Mouse (Mus musculus) 416B (cell line): Measurements from ENCODE around the gene Timm23.
"Not testable (repeated sequence)": the region's sequence is repeated elsewhere in the genome, so short reads cannot be mapped to it uniquely, and the experiment has no call there.

Experiments used
- DNase-seq: peaks from one replicate; pipeline ENCODE4 v3.0.0; 2011; ENCODE audit warnings: low read depth

Timm23 gene

DNA sequence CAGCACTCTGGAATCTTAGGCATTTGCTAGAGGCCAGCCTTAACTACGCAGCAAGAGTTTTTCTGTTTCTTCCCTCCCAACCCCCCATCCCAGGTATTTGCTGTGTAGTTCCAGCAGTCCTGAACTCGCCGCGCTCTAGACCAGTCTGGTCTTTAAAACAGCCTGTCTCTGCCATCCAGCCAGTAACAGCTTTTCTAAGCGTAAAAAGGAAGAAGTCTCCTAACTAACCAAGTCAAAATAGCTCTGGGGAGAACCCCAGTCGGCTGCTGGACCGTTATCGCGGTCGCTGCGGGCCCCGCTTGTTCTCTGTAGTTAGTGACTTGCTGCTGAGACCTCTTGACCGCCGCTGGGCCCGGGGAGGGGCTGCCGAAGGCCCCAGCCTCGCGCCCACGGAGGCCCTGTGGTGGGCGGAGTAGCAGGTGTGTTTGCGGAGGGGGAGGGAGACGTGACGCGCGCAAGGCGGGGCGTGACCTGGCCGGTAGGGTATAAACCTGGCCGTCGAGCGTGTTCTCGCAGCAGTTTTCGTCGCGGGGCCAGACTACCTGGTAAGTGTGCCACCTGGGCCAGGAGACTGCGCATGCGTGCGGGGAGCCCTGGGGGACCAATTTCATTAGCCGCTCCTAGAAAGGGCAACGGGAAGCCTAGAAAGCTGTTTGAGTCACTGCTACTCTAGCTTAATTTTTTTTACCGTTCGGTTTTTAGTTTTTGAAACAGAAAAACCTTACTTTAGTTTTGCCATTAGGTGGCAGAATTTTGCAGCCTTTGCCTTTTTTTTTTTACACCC lies 36.2 kb downstream of the Timm23 start:
- DNase-seq: peak; percentile 96

DNA sequence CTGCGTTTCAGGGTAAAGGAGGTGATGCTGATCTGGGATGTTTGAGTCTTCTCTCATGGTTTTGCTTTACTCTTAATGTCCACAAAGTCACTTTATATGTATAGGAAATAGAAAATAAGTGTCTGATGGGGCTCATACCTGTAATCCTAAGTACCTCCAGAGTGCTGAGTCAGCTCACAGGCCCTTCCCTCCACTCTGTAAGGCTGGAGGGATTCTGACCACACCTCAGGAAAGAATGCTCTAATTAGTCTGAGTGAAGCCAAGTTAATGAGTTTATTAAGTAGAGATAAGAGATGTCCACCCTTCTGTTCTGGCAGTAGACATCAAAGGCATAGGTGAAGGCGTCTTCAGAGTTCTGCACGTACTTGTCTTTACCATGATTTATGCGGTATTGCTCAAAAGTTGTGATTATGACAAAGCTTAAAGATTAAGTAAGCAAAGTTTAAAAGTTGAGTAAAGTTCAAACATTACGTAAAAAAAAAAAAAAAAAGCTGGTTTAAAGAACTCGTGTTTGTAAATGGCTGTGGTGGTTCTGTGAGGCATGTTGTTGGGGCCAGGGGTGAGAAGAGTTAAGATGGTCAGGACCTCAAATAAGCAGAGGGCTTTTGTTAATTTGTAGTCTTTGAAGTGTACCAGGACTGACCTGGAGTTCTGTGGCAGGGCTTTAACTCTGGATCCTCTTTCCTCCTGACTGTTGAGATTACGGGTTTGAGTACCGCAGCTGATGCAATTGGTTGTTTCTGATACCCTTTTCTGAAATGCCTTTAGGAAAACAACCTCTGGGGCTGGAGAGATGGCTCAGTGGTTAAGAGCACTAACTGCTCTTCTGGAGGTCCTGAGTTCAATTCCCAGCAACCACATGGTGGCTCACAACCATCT lies 37.3 kb downstream of the Timm23 start:
- DNase-seq: peak; percentile 51

DNA sequence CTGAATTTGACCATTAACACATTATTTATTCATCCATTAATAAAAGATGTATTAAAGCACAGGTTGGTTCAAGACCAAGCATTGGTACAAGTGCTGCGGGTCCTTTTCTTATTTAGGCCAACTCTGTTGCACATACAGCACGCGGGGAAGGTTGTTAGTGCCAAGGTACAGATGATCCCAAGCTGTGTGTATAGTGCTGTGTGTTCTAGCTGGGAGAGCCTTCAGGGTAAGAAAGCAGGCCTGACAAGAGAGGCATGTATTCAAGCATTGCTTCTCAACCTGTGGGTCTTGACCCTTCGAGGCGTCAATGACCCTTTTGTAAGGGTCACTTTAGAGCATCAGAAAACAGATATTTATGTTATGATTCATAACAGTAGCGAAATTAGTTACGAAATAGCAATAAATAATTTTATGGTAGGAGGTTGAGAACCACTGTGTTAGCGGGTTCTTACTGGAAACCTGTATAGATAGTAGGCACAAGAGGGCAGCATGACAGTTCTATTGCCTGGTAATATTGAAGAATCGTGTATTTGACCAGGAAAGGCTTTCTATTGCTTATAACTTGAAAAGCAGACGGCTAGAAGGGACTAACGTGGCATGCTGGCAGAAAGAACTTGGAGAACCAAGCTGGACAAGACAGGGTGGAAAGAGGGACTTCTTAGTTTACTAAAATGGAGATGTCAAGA lies 38.4 kb downstream of the Timm23 start:
- DNase-seq: peak; percentile 50

DNA sequence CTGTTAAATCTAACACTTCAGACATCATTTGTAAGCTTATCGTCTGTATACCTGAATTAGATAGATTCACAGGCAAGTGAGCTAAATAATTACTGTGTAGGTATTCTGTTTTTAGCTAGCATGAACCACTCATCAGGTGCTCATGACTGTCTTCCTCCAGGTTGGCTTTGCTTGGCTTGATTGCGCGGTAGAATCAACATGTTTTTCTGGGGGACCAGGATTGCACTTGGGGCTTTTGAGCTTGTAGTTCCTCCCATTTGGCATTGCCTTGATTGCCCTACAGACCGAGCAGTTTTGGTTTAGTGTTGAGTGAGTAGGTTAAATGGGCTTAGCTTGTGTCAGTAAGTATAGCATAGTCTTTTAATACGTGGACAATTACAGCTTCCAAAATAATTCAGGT lies 39.5 kb downstream of the Timm23 start:
- DNase-seq: no peak

DNA sequence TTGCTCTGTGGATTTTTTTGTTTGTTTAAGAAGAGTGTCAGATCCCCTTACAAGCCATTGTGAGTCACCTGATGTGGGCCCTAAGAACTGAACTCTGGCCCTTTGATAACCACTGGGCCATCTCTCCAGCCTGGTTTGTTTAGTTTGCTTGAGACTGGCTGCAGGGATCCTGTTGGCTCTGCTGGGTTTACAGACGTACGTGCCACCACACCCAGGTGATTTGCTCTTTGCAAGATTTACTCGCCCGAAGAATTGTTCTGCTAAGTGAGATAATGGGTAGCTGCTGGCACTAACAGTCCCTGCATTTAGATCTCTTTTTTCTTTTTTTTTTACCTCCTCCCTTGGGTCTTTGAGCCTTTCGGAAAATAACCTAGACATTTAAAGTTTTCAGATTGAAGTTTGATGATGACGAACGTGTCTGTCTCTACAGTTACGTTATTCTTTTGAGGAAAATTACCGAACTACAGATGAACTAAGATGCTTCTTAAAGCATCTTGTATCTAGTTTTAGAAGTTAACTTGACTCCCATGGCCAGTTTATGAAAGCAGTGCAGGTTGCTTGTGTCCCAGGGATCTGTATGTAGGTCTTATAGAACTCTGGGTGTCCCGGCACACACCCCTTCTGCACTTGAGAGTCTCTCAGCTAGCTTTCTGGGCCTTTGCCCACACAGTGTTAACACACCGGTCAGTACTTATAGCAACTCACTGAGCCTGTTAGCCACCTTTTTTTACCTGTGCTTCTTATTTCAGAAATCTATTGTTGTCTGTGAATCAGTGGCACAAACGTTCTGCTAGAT lies 40.4 kb downstream of the Timm23 start:
- no peak for DNase-seq

DNA sequence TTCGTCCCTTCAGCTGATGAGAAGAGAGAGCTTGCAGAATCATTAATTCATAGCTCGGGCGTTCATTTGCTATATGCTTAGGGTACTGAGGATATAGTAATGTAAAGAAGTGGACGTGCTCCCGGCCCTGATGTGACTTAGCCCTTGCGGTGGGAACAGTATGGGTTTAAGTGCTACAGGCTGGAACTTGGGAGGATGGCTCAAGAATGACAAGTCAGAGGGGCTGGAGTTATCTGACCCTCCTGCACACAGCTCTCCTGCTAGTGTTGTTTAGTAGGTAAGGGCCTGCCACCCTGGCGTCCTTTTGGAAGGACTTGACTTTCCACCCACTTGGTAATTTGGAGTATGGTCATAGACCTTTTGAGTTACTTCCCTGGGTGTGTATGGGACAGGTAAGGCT lies 41.1 kb downstream of the Timm23 start:
- DNase-seq: peak; percentile 39

DNA sequence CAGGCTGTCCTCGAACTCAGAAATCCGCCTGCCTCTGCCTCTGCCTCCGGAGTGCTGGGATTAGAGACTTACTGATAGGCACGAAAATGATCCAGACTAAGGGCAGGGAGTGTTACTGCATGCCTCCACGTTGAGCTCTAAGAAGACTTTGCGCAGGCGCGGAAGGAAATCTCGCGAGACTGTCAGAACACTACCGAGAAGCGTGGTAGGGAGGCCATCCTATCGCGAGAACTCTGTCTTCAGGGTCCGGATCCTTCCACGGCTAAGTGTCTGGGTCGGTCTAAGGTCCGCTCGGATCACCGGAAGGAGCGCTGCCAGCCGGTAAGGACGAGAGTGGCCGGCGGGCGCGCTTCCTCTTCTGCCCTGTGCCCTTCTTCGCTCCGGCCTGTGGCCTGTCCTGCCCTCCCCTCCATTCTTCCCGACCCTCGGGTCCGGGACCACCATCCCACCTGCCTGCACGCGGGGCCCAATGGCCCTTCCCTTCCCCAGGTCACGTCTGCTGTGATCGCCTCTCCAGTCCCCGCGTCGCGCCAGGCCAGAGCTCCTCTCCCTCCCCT lies 41.9 kb downstream of the Timm23 start, which contains the start of gene Ncoa4:
TSS of gene Ncoa4 (plus strand) at position 176 of the 557 bp plus-strand sequence.
- DNase-seq: peak; percentile 99

DNA sequence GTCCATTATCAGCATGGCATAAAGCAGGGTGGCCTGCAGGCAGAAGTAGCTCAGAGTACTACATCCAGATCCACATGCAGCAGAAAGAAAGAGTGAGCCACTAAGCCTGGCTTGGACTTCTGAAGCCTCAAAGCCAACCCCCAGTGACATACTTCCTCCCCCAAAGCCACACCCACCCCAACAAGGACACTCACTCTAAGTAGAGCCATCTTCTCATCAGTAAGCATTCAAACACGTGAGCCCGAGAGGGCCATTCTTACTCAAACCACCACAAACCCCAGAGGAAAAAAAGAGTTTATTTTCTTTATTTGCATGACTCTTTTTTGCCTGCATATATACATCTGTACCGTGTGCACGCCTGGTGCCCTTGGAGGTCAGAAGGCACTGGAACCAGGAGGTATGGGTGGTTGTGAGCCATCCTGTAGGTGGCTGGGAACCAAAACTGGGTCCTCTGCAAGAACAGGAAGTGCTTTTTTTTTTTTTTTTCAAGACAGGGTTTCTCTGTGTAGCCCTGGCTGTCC lies 42.5 kb downstream of the Timm23 start:
- DNase-seq: peak; percentile 92

DNA sequence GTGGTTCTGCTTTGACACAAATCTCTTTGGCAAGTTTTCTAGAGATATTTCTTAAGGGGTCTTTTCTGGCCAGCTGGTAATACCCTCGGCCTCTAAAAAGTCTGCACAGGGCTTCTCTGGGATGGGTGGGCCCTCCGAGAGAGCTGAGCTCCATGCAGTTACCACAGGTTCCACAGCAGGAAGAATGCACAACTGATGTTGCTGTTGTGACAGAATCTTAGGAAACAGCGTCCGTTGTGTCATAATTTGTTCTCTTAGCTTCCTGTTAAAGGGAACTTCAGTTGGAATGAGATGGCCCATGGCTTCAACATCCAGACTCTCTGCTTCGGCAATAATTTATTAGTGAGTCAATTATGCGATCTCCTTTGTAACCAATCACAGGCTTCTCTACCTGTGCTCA lies 46.9 kb downstream of the Timm23 start:
- DNase-seq: peak; percentile 64

DNA sequence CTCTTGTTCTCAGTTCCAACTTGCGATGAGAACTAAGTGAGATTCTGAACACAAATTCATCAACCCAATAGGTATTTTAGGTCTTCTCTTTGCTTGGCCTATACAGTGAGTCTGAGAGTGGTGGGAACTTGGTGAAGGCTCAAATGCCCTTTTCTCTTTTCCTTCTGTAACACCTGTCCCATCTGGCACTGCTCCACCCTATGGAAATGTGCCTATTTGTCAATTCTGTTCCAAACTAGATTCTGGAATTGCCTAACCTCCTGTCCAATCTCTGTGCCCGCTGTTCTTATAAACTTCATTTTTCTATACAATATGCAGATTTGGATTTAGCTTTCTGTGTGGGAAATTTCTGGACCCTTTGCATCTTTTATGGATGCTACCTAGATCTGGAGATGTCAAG lies 48.5 kb downstream of the Timm23 start:
- no peak for DNase-seq

DNA sequence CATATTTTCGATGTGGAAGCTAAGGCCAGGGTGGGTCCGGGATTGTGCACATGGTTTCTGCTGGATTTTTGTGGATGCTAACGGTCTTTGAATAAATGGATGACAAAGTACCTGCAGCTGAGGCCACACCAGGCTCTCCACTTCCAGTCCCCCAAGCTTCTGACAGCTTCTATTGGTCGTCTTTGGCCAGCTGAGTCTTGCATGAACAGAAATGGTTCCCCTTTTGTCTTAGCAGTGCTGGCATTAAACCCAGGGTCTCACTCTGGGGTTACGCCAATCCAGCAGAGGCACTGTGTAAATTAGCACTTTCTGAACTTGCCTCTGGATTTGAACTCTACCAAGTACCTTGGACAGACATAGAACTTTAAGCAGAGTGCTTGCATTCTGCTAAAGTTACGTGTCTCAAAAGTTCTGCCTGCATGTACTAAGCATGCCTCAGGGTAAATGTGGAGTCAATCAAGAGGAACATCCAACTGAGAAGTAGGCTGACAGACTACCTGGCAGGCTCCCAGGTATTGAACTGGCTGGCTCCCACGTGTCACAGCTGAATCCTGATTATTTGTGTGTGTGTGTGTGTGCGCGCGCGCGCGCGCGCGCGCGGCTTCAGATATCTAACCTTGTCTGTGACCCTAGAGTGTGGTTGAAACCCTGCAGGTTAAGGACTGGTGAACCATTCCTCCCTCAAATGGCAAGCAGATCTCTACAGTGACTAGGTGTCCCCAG lies 49.3 kb downstream of the Timm23 start:
- no peak for DNase-seq

DNA sequence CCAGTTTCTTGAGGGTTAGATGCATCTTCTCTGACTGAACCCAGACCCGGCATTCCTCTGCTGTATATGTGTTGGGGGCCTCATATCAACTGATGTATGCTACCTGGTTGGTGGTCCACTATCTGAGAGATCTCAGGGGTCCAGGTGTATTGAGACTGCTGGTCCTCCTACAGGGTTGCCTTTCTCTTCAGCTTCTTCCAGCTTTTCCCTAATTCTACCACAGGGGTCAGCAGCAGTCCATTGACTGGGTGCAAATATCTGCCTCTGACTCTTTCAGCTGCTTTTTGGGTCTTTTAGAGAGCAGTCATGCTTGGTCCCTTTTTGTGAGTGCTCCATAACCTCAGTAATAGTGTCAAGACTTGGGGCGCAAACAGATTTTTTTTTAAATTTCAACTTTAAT lies 50.8 kb downstream of the Timm23 start:
- DNase-seq: no peak

DNA sequence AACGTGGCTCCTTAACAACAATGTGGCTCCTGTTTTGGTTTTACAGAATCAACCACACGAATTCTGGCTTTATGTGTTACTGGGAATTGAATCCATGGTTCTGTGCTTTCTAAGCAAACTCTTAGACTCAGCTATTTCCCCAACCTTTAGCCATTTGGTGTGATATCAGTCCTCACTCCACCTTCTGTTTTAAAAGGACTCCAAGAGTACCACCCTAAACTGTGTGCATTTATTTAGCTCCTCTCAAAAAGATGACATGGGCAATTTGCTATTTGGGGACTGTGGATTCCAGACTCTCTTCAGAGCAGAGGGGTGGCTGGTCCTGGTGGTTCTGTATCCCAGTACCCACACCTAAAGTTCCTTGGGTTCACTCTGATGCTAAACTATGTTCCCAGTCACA lies 55.1 kb downstream of the Timm23 start:
- no peak for DNase-seq

DNA sequence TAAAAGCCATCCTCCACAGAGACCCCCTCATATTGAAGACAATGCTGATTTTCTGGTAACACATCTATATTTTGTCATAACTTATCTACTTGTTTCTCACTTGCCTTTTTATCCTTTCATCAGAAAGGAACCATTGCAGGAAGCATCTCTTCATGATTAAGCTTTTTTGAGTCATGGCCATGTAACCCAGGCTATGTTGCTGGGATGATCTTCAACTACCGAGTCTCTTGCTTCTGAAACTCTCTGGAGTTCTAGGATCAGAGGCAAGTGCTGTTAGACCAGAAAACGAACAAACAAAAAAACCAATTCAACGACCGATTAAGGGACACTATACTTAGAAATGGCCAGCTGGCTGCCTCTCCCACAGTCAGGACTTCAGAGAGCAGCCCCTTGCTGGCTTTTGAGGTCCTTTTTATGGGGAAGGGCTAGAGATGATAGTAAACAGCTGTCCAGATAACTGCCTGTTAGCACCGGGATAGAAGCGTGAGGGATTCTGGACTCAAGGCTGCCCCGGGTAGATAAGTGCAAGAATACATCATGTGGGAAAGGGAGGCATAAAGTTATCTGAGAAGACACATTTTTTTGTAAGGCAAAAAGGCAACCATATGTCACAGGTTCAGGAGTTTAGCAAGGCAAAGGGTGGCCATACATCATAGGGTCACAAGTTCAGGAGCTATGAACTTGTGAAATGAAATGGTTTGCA lies 55.7 kb downstream of the Timm23 start:
- no peak for DNase-seq

DNA sequence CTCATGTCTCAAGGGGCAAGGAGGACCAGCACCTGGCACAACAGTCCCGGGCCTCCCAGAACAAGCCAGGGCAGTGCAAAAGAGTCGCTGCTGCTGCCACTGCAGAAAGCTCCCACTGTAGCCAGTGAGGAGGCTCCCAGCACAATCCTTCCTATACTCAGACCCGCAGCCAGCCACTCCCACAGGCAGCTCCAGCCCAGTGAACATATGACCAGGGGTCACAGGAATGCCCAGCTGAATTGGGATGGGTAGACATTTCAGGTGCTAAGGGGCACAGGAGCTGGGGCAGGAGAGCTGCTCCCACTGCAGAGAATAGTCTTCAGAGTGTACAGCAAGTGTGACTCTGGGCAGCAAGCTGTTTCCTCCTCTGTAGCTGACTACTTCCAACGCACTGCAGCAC lies 56.3 kb downstream of the Timm23 start:
- DNase-seq: no peak

DNA sequence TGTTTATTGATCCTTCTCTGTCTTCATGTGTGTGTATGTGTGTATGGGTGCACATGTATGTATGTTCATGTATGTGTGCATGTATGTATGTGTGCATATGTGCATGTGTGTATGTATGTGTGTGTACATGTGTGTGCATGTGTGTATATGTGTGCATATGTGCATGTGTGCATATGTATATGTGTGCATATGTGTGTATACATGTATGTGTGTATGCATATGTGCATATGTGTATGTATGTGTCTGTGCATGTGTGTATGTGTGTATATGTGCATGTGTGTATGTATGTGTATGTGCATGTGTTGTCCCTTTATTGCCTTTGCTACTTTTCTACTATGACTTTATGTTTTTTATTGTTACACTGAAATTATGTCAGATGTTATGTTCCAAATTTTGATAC lies 57.0 kb downstream of the Timm23 start:
- DNase-seq: no peak

DNA sequence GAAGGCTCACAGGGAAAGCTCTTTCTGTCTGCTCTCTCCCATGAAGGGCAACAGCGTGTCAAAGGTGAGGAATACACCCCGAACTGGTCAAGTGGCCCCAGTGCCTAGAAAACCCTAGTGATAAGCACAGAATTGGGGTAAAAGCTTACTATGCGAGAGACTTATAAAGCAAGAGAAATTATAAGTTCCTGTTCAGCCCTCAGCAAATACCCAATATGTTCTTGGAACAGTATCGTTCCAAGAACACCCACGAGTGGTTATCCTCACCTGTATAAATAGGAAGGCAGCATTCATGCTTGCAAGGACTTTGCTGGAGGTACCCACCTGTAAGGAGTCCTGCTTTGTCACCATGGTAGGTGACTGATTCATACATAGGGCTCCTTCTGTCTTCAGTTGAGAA lies 60.0 kb downstream of the Timm23 start, which contains the start of gene Msmb:
TSS of gene Msmb (plus strand) at position 301 of the 400 bp plus-strand sequence.
- DNase-seq: no peak

DNA sequence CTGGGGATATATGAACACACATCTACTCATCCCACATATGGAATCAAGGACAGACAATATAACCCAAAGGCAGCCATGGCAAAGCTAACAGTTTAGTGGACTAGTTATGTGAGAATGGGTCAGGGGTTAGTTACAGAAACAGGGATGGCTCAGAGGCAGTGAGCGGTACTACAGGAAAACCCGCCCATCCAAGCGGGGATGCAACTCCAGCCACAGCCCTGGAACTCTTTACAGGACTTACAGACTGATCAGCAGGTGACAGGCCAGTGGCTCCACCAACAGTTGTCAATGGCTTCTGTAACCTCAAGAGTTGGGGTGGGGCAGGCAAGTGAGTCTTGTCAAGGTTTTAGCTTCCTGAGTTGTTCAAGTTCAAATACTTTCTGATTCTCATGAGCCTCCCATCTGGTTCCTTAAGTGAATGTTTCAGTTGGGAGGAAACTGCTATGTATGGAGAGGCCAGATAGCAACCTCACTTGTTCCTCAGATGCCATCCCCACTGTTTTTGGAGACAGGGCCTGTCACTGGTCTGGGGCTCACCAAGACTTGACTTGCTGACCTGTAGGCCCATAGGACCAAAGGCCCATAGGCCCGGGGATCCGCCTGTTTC lies 61.2 kb downstream of the Timm23 start:
- DNase-seq: peak; percentile 51

DNA sequence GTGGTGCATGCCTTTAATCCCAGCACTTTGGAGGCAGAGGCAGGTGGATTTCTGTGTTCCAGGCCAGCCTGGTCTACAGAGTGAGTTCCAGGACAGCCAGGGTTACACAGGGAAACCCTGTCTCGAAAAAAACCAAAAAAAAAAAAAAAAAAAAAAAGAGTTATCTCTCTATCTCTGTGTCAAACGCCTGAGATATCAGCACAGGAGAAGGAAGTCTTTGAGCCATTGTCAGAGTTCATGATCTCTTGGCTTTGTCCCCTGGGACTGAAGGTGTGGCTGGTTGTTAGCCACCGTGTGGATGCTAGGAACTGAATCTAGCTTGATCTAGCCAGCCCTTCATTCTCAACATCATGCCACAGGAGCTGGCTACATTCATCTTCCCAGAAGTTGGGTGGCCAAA lies 65.2 kb downstream of the Timm23 start:
- not testable (repeated sequence) for DNase-seq
